Mouse (Mus musculus) bone marrow macrophage, adult 2 months (primary cell): ENCODE measurements at regions not wholly inside any gene's neighbourhood (a gene's known extent, or its start where the extent isn't known, plus 50 kb on each side); places are given as distances from the start of the nearest gene placed in this dataset.

Experiments
- H3K27ac ChIP-seq: 2 replicates; pipeline ENCODE4 v1.5.1; 2012; ENCODE audit warnings: low read depth, low read length; ENCODE audit not compliant: insufficient read depth
- H3K4me1 ChIP-seq: 2 replicates; pipeline ENCODE4 v1.6.1; 2012; ENCODE audit warnings: low read length; ENCODE audit not compliant: control insufficient read depth, insufficient read depth
- H3K4me3 ChIP-seq: 2 replicates; pipeline ENCODE4 v1.5.1; 2012; ENCODE audit warnings: mild to moderate bottlenecking, low read length, moderate library complexity; ENCODE audit not compliant: insufficient read depth
- CTCF ChIP-seq: IDR thresholded peaks from 2 replicates; pipeline ENCODE4 v1.5.1; 2012; ENCODE audit warnings: low read depth, mild to moderate bottlenecking, low read length, moderate library complexity
- POLR2A ChIP-seq: IDR thresholded peaks from 2 replicates; pipeline ENCODE4 v1.6.1; 2012; ENCODE audit warnings: mild to moderate bottlenecking, low read depth, low read length, borderline replicate concordance

DNA sequence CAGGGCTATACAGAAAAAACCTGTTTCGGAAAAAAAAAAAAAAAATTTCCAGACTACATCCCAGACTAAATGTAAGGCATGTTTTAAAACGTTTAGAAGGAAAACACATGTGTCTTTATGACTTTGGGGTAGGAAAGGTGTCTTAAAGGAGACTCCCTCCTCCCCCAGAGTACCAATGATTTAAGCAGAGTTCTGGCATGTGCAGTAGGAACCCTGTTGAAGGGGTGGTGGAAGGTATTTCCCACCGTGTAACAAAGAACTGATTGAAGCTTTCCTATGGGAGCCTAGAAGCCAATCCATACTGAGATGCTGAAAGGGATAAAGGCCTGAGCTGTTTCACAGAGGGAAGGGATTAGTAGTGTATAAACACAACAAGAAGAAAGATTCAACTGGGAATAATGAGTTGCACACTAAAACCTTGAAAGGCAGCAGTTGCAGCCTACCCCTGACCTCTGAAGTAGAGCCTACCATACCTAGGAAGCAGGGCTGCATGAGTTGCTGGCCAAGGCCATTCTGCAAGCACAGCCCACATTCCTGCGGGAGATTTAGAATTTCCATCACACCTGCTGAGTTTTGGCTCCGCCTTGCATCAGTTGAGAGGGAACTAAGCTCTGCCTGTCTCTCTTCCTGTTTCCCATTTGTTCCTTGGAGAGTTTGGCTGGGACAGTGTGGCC lies 132.4 kb upstream of the Topaz1 start:
- TF ChIP-seq CTCF (no peak), POLR2A (no peak)
- no peak overlapping the region for H3K27ac ChIP-seq
- H3K4me1 ChIP-seq, result no peaks in the 10 kb centered on the region
- no peak overlapping the region for H3K4me3 ChIP-seq

DNA sequence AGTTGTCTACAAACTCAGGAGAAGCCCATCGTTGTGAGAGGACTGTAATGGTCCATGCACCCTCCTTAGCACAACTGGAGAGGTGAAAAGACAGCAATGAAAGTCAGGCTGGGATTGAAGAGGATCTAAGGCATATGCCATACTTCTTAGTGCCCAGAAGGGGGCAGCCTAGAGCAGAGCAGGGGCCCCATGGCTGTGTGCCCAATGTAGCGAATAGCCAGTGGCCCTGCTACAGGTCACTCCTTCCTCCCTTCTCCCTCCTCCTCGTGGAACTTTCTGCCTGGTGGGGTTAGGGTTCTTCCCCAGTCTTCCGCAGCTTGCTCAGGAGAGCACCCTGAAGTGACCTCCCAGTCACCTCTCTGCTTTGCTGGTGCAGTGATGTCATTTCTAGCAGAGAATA lies 131.8 kb upstream of the Topaz1 start:
- Histone ChIP-seq H3K4me3 (no peak overlapping the region), H3K4me1 (no peaks in the 10 kb centered on the region), H3K27ac (no peak overlapping the region)
- peak; percentile 41; the same call in 1 of the 2 replicates for TF ChIP-seq CTCF
- TF ChIP-seq POLR2A, result no peak

GRCm38 (mm10) chr9:122617793-122618192 lies 129.4 kb upstream of the Topaz1 start:
- Histone ChIP-seq H3K27ac (no peak overlapping the region), H3K4me3 (no peak overlapping the region), H3K4me1 (no peaks in the 10 kb centered on the region)
- TF ChIP-seq CTCF, result no peak
- TF ChIP-seq POLR2A, result no peak

GRCm38 (mm10) chr9:122625081-122625480 lies 122.1 kb upstream of the Topaz1 start:
- no peak for TF ChIP-seq CTCF
- TF ChIP-seq POLR2A, result no peak
- Histone ChIP-seq H3K27ac (no peak overlapping the region), H3K4me3 (no peak overlapping the region), H3K4me1 (no peaks in the 10 kb centered on the region)

DNA sequence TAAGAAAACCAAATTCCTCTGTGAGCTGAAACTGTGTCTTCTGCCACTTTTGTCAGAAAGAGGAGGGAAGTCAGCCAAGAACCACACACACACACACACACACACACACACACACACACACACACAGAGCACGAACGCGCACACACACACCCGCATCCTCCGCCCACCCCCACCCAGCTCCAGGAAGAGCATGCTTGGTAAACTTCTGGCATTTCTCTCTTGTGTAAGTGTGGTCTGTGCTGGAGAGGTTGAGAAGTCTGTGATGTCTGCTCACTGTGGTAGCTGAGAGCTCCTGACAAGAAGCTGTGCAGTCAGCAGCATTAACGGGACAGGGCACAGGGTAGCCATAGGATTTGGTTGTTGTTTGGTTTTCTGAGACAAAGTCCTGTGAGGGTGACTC lies 120.8 kb upstream of the Topaz1 start:
- no peak overlapping the region for H3K4me3 ChIP-seq
- H3K27ac ChIP-seq, result no peak overlapping the region
- no peak for TF ChIP-seq POLR2A
- no peaks in the 10 kb centered on the region for H3K4me1 ChIP-seq

DNA sequence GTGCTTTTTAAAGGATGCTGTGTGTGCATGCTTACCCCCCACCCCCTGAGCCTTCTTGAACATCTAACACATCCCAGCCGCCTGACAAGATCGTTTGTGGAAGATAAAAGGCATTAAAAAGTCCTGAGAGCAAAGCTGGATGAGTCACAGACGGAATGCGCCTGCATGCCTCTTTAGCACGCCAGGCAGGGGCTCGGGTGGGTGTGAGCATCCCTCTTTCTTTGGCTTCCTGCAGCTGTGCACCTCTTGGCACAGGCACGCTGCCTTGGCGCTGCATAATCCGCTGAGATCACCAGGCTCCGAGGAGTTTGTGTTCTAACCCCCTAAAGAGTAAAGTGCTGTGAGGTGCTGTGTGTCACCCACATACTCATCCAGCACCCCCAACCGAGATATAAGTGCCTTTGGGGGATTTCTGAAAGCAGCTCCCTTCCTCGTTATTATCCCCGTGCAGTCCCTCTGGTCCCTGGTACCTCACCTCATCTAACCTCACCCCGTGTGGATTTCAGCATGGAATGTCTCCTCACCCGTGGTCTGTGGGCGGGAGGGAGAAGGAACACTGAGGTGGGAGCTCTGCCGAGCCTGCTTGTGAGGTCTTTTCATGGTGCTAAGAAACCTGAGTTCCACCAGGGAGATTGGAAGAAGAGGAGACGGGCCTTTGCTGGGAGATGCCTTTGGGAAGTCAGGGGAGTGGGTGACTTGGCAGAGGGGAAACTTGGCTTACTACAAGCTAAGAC lies 117.8 kb upstream of the Topaz1 start:
- H3K4me1 ChIP-seq, result no peaks in the 10 kb centered on the region
- TF ChIP-seq POLR2A (no peak), CTCF (no peak)
- no peak overlapping the region for H3K4me3 ChIP-seq
- H3K27ac ChIP-seq, result no peak overlapping the region

- Histone ChIP-seq H3K4me3 (no peak overlapping the region), H3K27ac (no peak overlapping the region), H3K4me1 (no peaks in the 10 kb centered on the region)
- TF ChIP-seq CTCF (no peak), POLR2A (no peak)
These were observed 115.4 kb upstream of the Topaz1 start for GRCm38 (mm10) chr9:122631793-122632192.

GRCm38 (mm10) chr9:122633484-122633883 lies 113.7 kb upstream of the Topaz1 start:
- H3K4me1 ChIP-seq, result no peaks in the 10 kb centered on the region
- TF ChIP-seq CTCF, result no peak
- no peak for TF ChIP-seq POLR2A
- H3K27ac ChIP-seq, result no peak overlapping the region
- no peak overlapping the region for H3K4me3 ChIP-seq

DNA sequence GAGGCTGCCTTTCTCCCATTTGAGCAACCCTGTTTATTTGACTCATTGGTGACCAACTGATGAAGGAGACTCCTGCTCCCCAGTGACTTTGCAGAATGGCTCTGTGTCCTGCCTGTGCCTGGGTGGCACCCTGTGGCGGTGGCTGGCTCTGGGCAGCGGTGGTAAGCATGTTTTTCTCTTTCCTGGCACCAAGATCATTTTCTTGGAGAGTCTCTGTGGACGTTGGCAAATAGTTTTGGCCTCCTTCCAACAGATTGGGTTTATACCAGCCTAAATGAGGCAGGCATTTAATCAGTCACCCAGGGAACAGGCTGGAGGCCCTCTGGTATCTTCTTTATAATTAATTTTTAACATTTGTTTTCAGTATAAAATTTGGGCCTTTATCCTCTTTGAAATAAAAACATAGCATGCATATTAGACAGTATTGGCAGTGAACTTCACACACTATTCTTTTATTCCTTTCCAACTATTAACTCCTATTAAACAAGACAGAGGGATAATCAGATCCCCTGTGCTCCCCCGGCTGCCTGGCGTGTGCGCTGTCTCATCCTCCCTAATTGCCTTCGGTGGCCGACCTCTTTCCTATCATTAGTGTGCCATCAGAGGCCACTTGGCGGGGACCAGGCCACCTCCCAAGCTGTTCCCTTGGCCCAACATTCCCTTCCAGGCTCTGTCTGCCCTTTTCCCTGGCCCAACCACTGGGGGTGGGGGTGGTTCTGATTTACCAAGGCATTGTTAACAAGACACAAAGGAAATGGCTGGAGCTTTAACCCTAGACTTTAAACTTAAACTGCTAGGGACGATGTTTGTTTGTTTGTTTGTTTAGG lies 111.8 kb upstream of the Topaz1 start:
- no peaks in the 10 kb centered on the region for H3K4me1 ChIP-seq
- H3K4me3 ChIP-seq, result no peak overlapping the region
- TF ChIP-seq POLR2A (no peak), CTCF (no peak)
- no peak overlapping the region for H3K27ac ChIP-seq

- no peaks in the 10 kb centered on the region for H3K4me1 ChIP-seq
- TF ChIP-seq POLR2A (no peak), CTCF (no peak)
- H3K4me3 ChIP-seq, result no peak overlapping the region
- H3K27ac ChIP-seq, result no peak overlapping the region
These were observed 109.6 kb upstream of the Topaz1 start for GRCm38 (mm10) chr9:122637591-122637990.
